Mouse (Mus musculus) MEL (cell line): Measurements from ENCODE around the gene Dnajb8. TPM values are rescaled to one million over a fixed set of nuclear protein-coding genes. Genes with fewer than 3 reads are reported as not detected.

Experiments used
- DNase-seq: peaks from one replicate; pipeline ENCODE4 v3.0.0; 2011; ENCODE audit warnings: low read depth, low spot score
- H3K27ac ChIP-seq: 2 replicates; pipeline ENCODE4 v1.5.1; 2012; ENCODE audit warnings: low read depth, mild to moderate bottlenecking, control low read depth, low read length, moderate library complexity; ENCODE audit not compliant: control insufficient read depth
- H3K27me3 ChIP-seq, 2 experiments: fragments of 150-350 bp in 1 of 2; sonication (generic) in 1 of 2; 2 replicates each; pipeline ENCODE4 v1.6.1; 2012; ENCODE audit warnings: low read length in 2 of 2, mild to moderate bottlenecking in 2 of 2, improper control_type of control experiment in 1 of 2, moderate library complexity in 1 of 2; ENCODE audit not compliant: insufficient read depth in 2 of 2, control insufficient read depth in 1 of 2
- H3K36me3 ChIP-seq, 2 experiments: 2 replicates each; pipeline ENCODE4 v1.6.1; 2012 to 2014; ENCODE audit warnings: low read length in 2 of 2, improper control_type of control experiment in 1 of 2, inconsistent platforms in 1 of 2, mild to moderate bottlenecking in 1 of 2; ENCODE audit not compliant: insufficient read depth in 2 of 2, control insufficient read depth in 1 of 2
- H3K4me1 ChIP-seq, 2 experiments: fragments of 150-350 bp in 1 of 2; sonication (generic) in 1 of 2; 2 replicates each; pipeline ENCODE4 v1.6.1; 2012; ENCODE audit warnings: low read length in 2 of 2, improper control_type of control experiment in 1 of 2, mild to moderate bottlenecking in 1 of 2; ENCODE audit not compliant: insufficient read depth in 2 of 2, control insufficient read depth in 1 of 2
- H3K4me3 ChIP-seq, 2 experiments: fragments of 150-350 bp in 1 of 2; sonication (generic) in 1 of 2; 2 replicates each; pipeline ENCODE4 v1.5.1; 2012; ENCODE audit warnings: low read depth in 2 of 2, low read length in 2 of 2, mild to moderate bottlenecking in 2 of 2, moderate library complexity in 2 of 2, control low read depth in 1 of 2, improper control_type of control experiment in 1 of 2; ENCODE audit not compliant: control insufficient read depth in 1 of 2, insufficient read depth in 1 of 2
- H3K79me2 ChIP-seq: 2 replicates; pipeline ENCODE4 v1.6.1; 2012; ENCODE audit warnings: mild to moderate bottlenecking, low read length, moderate library complexity; ENCODE audit not compliant: control insufficient read depth, poor library complexity, insufficient read depth
- H3K9ac ChIP-seq: 2 replicates; pipeline ENCODE4 v1.6.1; 2012; ENCODE audit warnings: low read depth, mild to moderate bottlenecking, control low read depth, low read length, moderate library complexity; ENCODE audit not compliant: control insufficient read depth, poor library complexity, severe bottlenecking
- H3K9me3 ChIP-seq: fragments of 150-350 bp; sonication (generic); replicated peaks from 2 replicates; pipeline ENCODE4 v1.6.1; 2012; ENCODE audit warnings: mild to moderate bottlenecking, low read length, improper control_type of control experiment, moderate library complexity; ENCODE audit not compliant: insufficient read depth
- CHD1 ChIP-seq: IDR thresholded peaks from 2 replicates; pipeline ENCODE4 v1.6.1; 2012; ENCODE audit warnings: low read depth, mild to moderate bottlenecking, inconsistent platforms, low read length, improper control_type of control experiment
- E2F4 ChIP-seq: IDR thresholded peaks from 2 replicates; pipeline ENCODE4 v1.6.1; 2011; ENCODE audit warnings: low read depth, low read length, improper control_type of control experiment, borderline replicate concordance
- ELF1 ChIP-seq: IDR thresholded peaks from 2 replicates; pipeline ENCODE4 v1.6.1; 2014; ENCODE audit warnings: low read depth, mild to moderate bottlenecking, inconsistent platforms, low read length, improper control_type of control experiment, moderate library complexity
- EP300 ChIP-seq, 2 experiments: IDR thresholded peaks; 2 replicates each; pipeline ENCODE4 v1.6.1; 2011; ENCODE audit warnings: improper control_type of control experiment in 2 of 2, low read length in 2 of 2, low read depth in 1 of 2, mild to moderate bottlenecking in 1 of 2
- ETS1 ChIP-seq: IDR thresholded peaks from 2 replicates; pipeline ENCODE4 v1.6.1; 2012; ENCODE audit warnings: low read depth, mild to moderate bottlenecking, inconsistent platforms, low read length, improper control_type of control experiment, moderate library complexity
- GATA1 ChIP-seq: IDR thresholded peaks from 2 replicates; pipeline ENCODE4 v1.6.1; 2011; ENCODE audit warnings: low read depth, low read length, improper control_type of control experiment
- JUND ChIP-seq: IDR thresholded peaks from 2 replicates; pipeline ENCODE4 v1.6.1; 2011; ENCODE audit warnings: low read depth, mild to moderate bottlenecking, improper control_type of control experiment, low read length
- MAFK ChIP-seq: IDR thresholded peaks from 2 replicates; pipeline ENCODE4 v1.6.1; 2011; ENCODE audit warnings: low read depth, mild to moderate bottlenecking, low read length, improper control_type of control experiment, borderline replicate concordance
- MEF2A ChIP-seq: IDR thresholded peaks from 2 replicates; pipeline ENCODE4 v1.6.1; 2014; ENCODE audit warnings: low read depth, mild to moderate bottlenecking, inconsistent platforms, low read length, improper control_type of control experiment; ENCODE audit not compliant: poor library complexity, insufficient replicate concordance, severe bottlenecking; ENCODE audit errors: extremely low read depth
- MXI1 ChIP-seq: IDR thresholded peaks from 2 replicates; pipeline ENCODE4 v1.6.1; 2011; ENCODE audit warnings: mild to moderate bottlenecking, low read depth, low read length, improper control_type of control experiment
- NELFE ChIP-seq: IDR thresholded peaks from 2 replicates; pipeline ENCODE4 v1.6.1; 2011; ENCODE audit warnings: low read depth, low read length, improper control_type of control experiment
- NRF1 ChIP-seq: IDR thresholded peaks from 2 replicates; pipeline ENCODE4 v1.6.1; 2014; ENCODE audit warnings: low read depth, mild to moderate bottlenecking, inconsistent platforms, low read length, improper control_type of control experiment, moderate library complexity; ENCODE audit not compliant: poor library complexity, insufficient read depth, severe bottlenecking
- POLR2AphosphoS2 ChIP-seq: IDR thresholded peaks from 2 replicates; pipeline ENCODE4 v1.6.1; 2011; ENCODE audit warnings: low read length, improper control_type of control experiment
- POLR2AphosphoS5 ChIP-seq: IDR thresholded peaks from 2 replicates; pipeline ENCODE4 v1.6.1; 2012; ENCODE audit warnings: low read depth, borderline replicate concordance, mild to moderate bottlenecking, inconsistent platforms, low read length, moderate library complexity, mixed read lengths
- RAD21 ChIP-seq: IDR thresholded peaks from 2 replicates; pipeline ENCODE4 v1.6.1; 2011; ENCODE audit warnings: mild to moderate bottlenecking, low read depth, low read length, improper control_type of control experiment
- RCOR1 ChIP-seq: IDR thresholded peaks from 2 replicates; pipeline ENCODE4 v1.6.1; 2012; ENCODE audit warnings: low read depth, mild to moderate bottlenecking, inconsistent platforms, low read length, improper control_type of control experiment
- TCF12 ChIP-seq: IDR thresholded peaks from 2 replicates; pipeline ENCODE4 v1.6.1; 2014; ENCODE audit warnings: low read depth, mild to moderate bottlenecking, inconsistent platforms, low read length, improper control_type of control experiment, moderate library complexity
- UBTF ChIP-seq: IDR thresholded peaks from 2 replicates; pipeline ENCODE4 v1.6.1; 2012; ENCODE audit warnings: low read depth, mild to moderate bottlenecking, inconsistent platforms, low read length, improper control_type of control experiment, moderate library complexity, borderline replicate concordance; ENCODE audit not compliant: insufficient read depth
- USF1 ChIP-seq: IDR thresholded peaks from 2 replicates; pipeline ENCODE4 v1.6.1; 2014; ENCODE audit warnings: low read depth, mild to moderate bottlenecking, inconsistent platforms, low read length, improper control_type of control experiment, moderate library complexity
- USF2 ChIP-seq, 2 experiments: IDR thresholded peaks; 2 replicates each; pipeline ENCODE4 v1.6.1; 2011 to 2012; ENCODE audit warnings: improper control_type of control experiment in 2 of 2, low read length in 2 of 2, borderline replicate concordance in 1 of 2, inconsistent platforms in 1 of 2, low read depth in 1 of 2, mild to moderate bottlenecking in 1 of 2; ENCODE audit not compliant: insufficient read depth in 1 of 2
- ZC3H11A ChIP-seq: IDR thresholded peaks from 2 replicates; pipeline ENCODE4 v1.6.1; 2012; ENCODE audit warnings: low read depth, mild to moderate bottlenecking, inconsistent platforms, low read length, improper control_type of control experiment
- ZNF384 ChIP-seq: IDR thresholded peaks from 2 replicates; pipeline ENCODE4 v1.6.1; 2012; ENCODE audit warnings: low read depth, mild to moderate bottlenecking, inconsistent platforms, low read length, improper control_type of control experiment
- polyA plus RNA-seq, 2 experiments: library from polyadenylated mRNA; stranded (reverse) in 1 of 2; unstranded in 1 of 2; fragments of >175 nt in 1 of 2; fragments of >200 nt in 1 of 2; gene quantifications; 2 replicates each; pipeline versions ENCODE4 v1.2.1 to v1.2.4; 2012; ENCODE audit warnings: low replicate concordance in 2 of 2, low read depth in 1 of 2; ENCODE audit not compliant: insufficient read length in 2 of 2, insufficient read depth in 1 of 2, missing spikeins in 1 of 2
- total RNA-seq: library from RNA; depleted of rRNA; stranded (reverse); fragments of 300-350 nt; gene quantifications from 2 replicates; pipeline ENCODE4 v1.2.3, GENCODE M21; 2012

The Dnajb8 gene
- total and polyA plus RNA-seq, 3 experiments: not detected

GRCm38 (mm10) chr6:88233996-88234395 lies 11.9 kb downstream of the Dnajb8 start:
- DNase-seq: no peak
- Histone ChIP-seq H3K79me2 (no peaks in the 10 kb centered on the region), H3K4me3 (no peak overlapping the region), H3K9ac (no peak overlapping the region), H3K9me3 (no peaks in the 10 kb centered on the region), H3K27me3 (no peaks in the 10 kb centered on the region; a peak in 1 of 4 replicates), H3K27ac (no peak overlapping the region), H3K4me1 (peaks cover 0 to 10% of the 10 kb centered on the region in 2 experiments; a peak in 2 of 4 replicates), H3K36me3 (no peaks in the 10 kb centered on the region; a peak in 1 of 4 replicates)
- no peak for TF ChIP-seq UBTF
- no peak for TF ChIP-seq ETS1
- no peak for TF ChIP-seq POLR2AphosphoS2
- TF ChIP-seq EP300 (IDR thresholded peaks at IDR 0.05; ENCODE audit: low read depth in 1 of 2, low read length in 2 of 2): no peak
- TF ChIP-seq GATA1: no peak
- no peak for TF ChIP-seq RAD21
- no peak for TF ChIP-seq USF2 (IDR thresholded peaks at IDR 0.05; ENCODE audit: borderline replicate concordance in 1 of 2, insufficient read depth in 1 of 2, low read depth in 1 of 2, low read length in 2 of 2)
- no peak for TF ChIP-seq MAFK
- no peak for TF ChIP-seq ZC3H11A
- no peak for TF ChIP-seq TCF12
- TF ChIP-seq ELF1: no peak
- TF ChIP-seq MXI1: no peak
- TF ChIP-seq NELFE: no peak
- TF ChIP-seq ZNF384: no peak

- Histone ChIP-seq H3K36me3 (no peaks in the 10 kb centered on the region; a peak in 1 of 4 replicates), H3K4me3 (no peak overlapping the region), H3K4me1 (peaks cover 0 to 10% of the 10 kb centered on the region in 2 experiments; a peak in 2 of 4 replicates), H3K9me3 (no peaks in the 10 kb centered on the region), H3K79me2 (no peaks in the 10 kb centered on the region), H3K9ac (no peak overlapping the region), H3K27me3 (no peaks in the 10 kb centered on the region), H3K27ac (no peak overlapping the region)
- no peak for DNase-seq
- no peak for TF ChIP-seq JUND
Measured at GRCm38 (mm10) chr6:88235461-88235860, 13.4 kb downstream of the Dnajb8 start.

- no peaks in the 10 kb centered on the region for H3K9me3 ChIP-seq
- H3K9ac ChIP-seq: no peak overlapping the region
- TF ChIP-seq RCOR1: no peak
- no peak for TF ChIP-seq E2F4
- no peak for TF ChIP-seq MEF2A
- TF ChIP-seq ZNF384: no peak
- TF ChIP-seq CHD1: no peak
- no peak for TF ChIP-seq USF1
- no peak for TF ChIP-seq NRF1
- no peak for TF ChIP-seq POLR2AphosphoS5
- H3K4me1 ChIP-seq: peaks cover 0 to 10% of the 10 kb centered on the region in 2 experiments; a peak in 2 of 4 replicates
- H3K27ac ChIP-seq: no peak overlapping the region
- no peaks in the 10 kb centered on the region for H3K79me2 ChIP-seq
- no peak for DNase-seq
- no peak overlapping the region for H3K4me3 ChIP-seq
- H3K27me3 ChIP-seq: no peaks in the 10 kb centered on the region
- no peaks in the 10 kb centered on the region; a peak in 1 of 4 replicates for H3K36me3 ChIP-seq
Measured at GRCm38 (mm10) chr6:88235983-88236382, 13.9 kb downstream of the Dnajb8 start.
